Mouse (Mus musculus) neural tube, embryonic 14.5 days (tissue): ENCODE data around the gene Scarb1. TPM values are rescaled to one million over a fixed set of nuclear protein-coding genes. Genes with fewer than 3 reads are reported as not detected.

Source experiments
- ATAC-seq: fragments of 200-750 bp; cut with Nextera tagmentation; 2 replicates; pipeline ENCODE4 v1.8.0; 2017; ENCODE audit warnings: low read depth, mild to moderate bottlenecking, moderate TSS enrichment, moderate library complexity
- H3K27ac ChIP-seq: fragments of 300-500 bp; sonication (generic); 2 replicates; pipeline ENCODE4 v1.5.1; 2014; ENCODE audit warnings: low read depth, mild to moderate bottlenecking, control low read depth, low read length, moderate library complexity, mixed read lengths
- H3K27me3 ChIP-seq: fragments of 300-500 bp; sonication (generic); 2 replicates; pipeline ENCODE4 v1.6.1; 2014; ENCODE audit warnings: low read length; ENCODE audit not compliant: control insufficient read depth, insufficient read depth
- H3K36me3 ChIP-seq: fragments of 300-500 bp; sonication (generic); 2 replicates; pipeline ENCODE4 v1.6.1; 2014; ENCODE audit warnings: low read length, mixed read lengths; ENCODE audit not compliant: control insufficient read depth, insufficient read depth
- H3K4me1 ChIP-seq: fragments of 300-500 bp; sonication (generic); 2 replicates; pipeline ENCODE4 v1.6.1; 2014; ENCODE audit warnings: low read length; ENCODE audit not compliant: control insufficient read depth, insufficient read depth
- H3K4me2 ChIP-seq: fragments of 300-500 bp; sonication (generic); 2 replicates; pipeline ENCODE4 v1.6.1; 2014; ENCODE audit warnings: mild to moderate bottlenecking, low read depth, low read length, control low read depth
- H3K4me3 ChIP-seq: fragments of 300-500 bp; sonication (generic); 2 replicates; pipeline ENCODE4 v1.5.1; 2014; ENCODE audit warnings: low read depth, low read length, control low read depth, mixed read lengths
- H3K9ac ChIP-seq: fragments of 300-500 bp; sonication (generic); replicated peaks from 2 replicates; pipeline ENCODE4 v1.6.1; 2014; ENCODE audit warnings: low read depth, mild to moderate bottlenecking, control low read depth, low read length, mixed read lengths
- H3K9me3 ChIP-seq: fragments of 300-500 bp; sonication (generic); 2 replicates; pipeline ENCODE4 v1.6.1; 2016; ENCODE audit warnings: low read length; ENCODE audit not compliant: control insufficient read depth
- WGBS: fragments of 180-500 bp; shearing (Covaris S2); extraction: QIAGEN DNeasy Blood & Tissue Kit; methylation state at CpG from one replicate; pipeline ENCODE4 v1.1.7; 2014; 5-methylcytosine and 5-hydroxymethylcytosine counted together
- polyA plus RNA-seq: library from polyadenylated mRNA; unstranded; fragments of >200 nt; fragmentation: Nextera tagmentation; extraction: Ambion mirVana; gene quantifications from 2 replicates; pipeline ENCODE4 v1.2.1, GENCODE M21; 2014

Scarb1 gene
- polyA plus RNA-seq, 1 experiment from 2014 or later = 36.9 TPM

GRCm38 (mm10) chr5:125274182-125274581, 66.7 kb downstream of the Scarb1 start:
- Histone ChIP-seq H3K9ac (no peak overlapping the region), H3K27ac (no peak overlapping the region), H3K4me3 (no peak overlapping the region), H3K4me2 (no peak overlapping the region), H3K9me3 (no peaks in the 10 kb centered on the region), H3K36me3 (no peaks in the 10 kb centered on the region), H3K27me3 (no peaks in the 10 kb centered on the region), H3K4me1 (peaks cover 7% of the 10 kb centered on the region; the same call in 1 of the 2 replicates)
- 73% methylated on average over 2 of the region's 2 CpGs for WGBS
- ATAC-seq = no peak

GRCm38 (mm10) chr5:125273666-125274109, 67.2 kb downstream of the Scarb1 start:
- no peaks in the 10 kb centered on the region for H3K36me3 ChIP-seq
- H3K27me3 ChIP-seq = no peaks in the 10 kb centered on the region
- H3K9ac ChIP-seq = no peak overlapping the region
- no peak overlapping the region for H3K4me3 ChIP-seq
- ATAC-seq = no peak
- WGBS = 27% methylated on average over 8 of the region's 8 CpGs
- H3K4me2 ChIP-seq = no peak overlapping the region
- H3K4me1 ChIP-seq = peaks cover 5% of the 10 kb centered on the region; the same call in 1 of the 2 replicates
- no peaks in the 10 kb centered on the region for H3K9me3 ChIP-seq
- no peak overlapping the region for H3K27ac ChIP-seq

GRCm38 (mm10) chr5:125272231-125272988, 68.5 kb downstream of the Scarb1 start:
- no peak overlapping the region for H3K4me3 ChIP-seq
- H3K9ac ChIP-seq = no peak overlapping the region
- no peak overlapping the region for H3K27ac ChIP-seq
- H3K4me1 ChIP-seq = peaks cover 10% of the 10 kb centered on the region; the same call in 1 of the 2 replicates
- H3K4me2 ChIP-seq = no peak overlapping the region
- H3K27me3 ChIP-seq = no peaks in the 10 kb centered on the region
- no peaks in the 10 kb centered on the region for H3K9me3 ChIP-seq
- WGBS = 81% methylated on average over 10 of the region's 10 CpGs
- H3K36me3 ChIP-seq = no peaks in the 10 kb centered on the region
- no peak for ATAC-seq

- no peak for ATAC-seq
- Histone ChIP-seq H3K9ac (no peak overlapping the region), H3K9me3 (no peaks in the 10 kb centered on the region), H3K4me2 (no peak overlapping the region), H3K4me1 (peaks cover 15% of the 10 kb centered on the region), H3K4me3 (no peak overlapping the region), H3K27me3 (no peaks in the 10 kb centered on the region), H3K36me3 (no peaks in the 10 kb centered on the region), H3K27ac (no peak overlapping the region)
- WGBS = 14% methylated on average over 15 of the region's 15 CpGs
Measured at GRCm38 (mm10) chr5:125271531-125272203, 69.2 kb downstream of the Scarb1 start.

- WGBS = 21% methylated on average over 12 of the region's 12 CpGs
- no peak for ATAC-seq
- H3K4me1 ChIP-seq = peaks cover 21% of the 10 kb centered on the region
- no peaks in the 10 kb centered on the region for H3K36me3 ChIP-seq
- no peak overlapping the region for H3K27ac ChIP-seq
- H3K9ac ChIP-seq = no peak overlapping the region
- H3K27me3 ChIP-seq = no peaks in the 10 kb centered on the region
- H3K9me3 ChIP-seq = no peaks in the 10 kb centered on the region
- no peak overlapping the region for H3K4me2 ChIP-seq
- H3K4me3 ChIP-seq = no peak overlapping the region
Measured at GRCm38 (mm10) chr5:125270587-125271130, 70.2 kb downstream of the Scarb1 start.

- 88% methylated on average over 7 of the region's 7 CpGs for WGBS
- Histone ChIP-seq H3K9me3 (no peaks in the 10 kb centered on the region), H3K4me2 (no peak overlapping the region), H3K27me3 (no peaks in the 10 kb centered on the region), H3K9ac (no peak overlapping the region), H3K27ac (no peak overlapping the region), H3K4me1 (peaks cover 25% of the 10 kb centered on the region), H3K4me3 (no peak overlapping the region), H3K36me3 (no peaks in the 10 kb centered on the region)
- no peak for ATAC-seq
Measured at GRCm38 (mm10) chr5:125269836-125270235, 71.1 kb downstream of the Scarb1 start.

GRCm38 (mm10) chr5:125269399-125269798, 71.5 kb downstream of the Scarb1 start:
- no peak overlapping the region for H3K9ac ChIP-seq
- H3K27ac ChIP-seq = no peak overlapping the region
- H3K9me3 ChIP-seq = no peaks in the 10 kb centered on the region
- peaks cover 28% of the 10 kb centered on the region for H3K4me1 ChIP-seq
- H3K27me3 ChIP-seq = no peaks in the 10 kb centered on the region
- WGBS = 90% methylated on average over 8 of the region's 8 CpGs
- H3K4me3 ChIP-seq = no peak overlapping the region
- H3K4me2 ChIP-seq = no peak overlapping the region
- no peaks in the 10 kb centered on the region for H3K36me3 ChIP-seq
- no peak for ATAC-seq

GRCm38 (mm10) chr5:125268033-125268765, 72.7 kb downstream of the Scarb1 start:
- peak; percentile 28; the same call in 1 of the 2 replicates for ATAC-seq
- Histone ChIP-seq H3K9me3 (no peaks in the 10 kb centered on the region), H3K27ac (peak overlapping the region; percentile 89), H3K9ac (no peak overlapping the region), H3K36me3 (no peaks in the 10 kb centered on the region), H3K4me3 (no peak overlapping the region), H3K4me2 (no peak overlapping the region; the same call in 1 of the 2 replicates), H3K27me3 (no peaks in the 10 kb centered on the region), H3K4me1 (peaks cover 30% of the 10 kb centered on the region)
- 8% methylated on average over 10 of the region's 10 CpGs for WGBS
